Mouse (Mus musculus): ENCODE measurements around the gene Cngb1. TPM values are rescaled to one million over a fixed set of nuclear protein-coding genes. Genes with fewer than 3 reads are reported as not detected.

Cngb1 gene
- polyA plus RNA-seq, 1 experiment from 2014 or later: 0.47 TPM

GRCm38 (mm10) chr8:95205946-95206345, 100.4 kb downstream of the Cngb1 start:
- no peaks in the 10 kb centered on the region for H3K36me3 ChIP-seq
- no peak overlapping the region for H3K4me2 ChIP-seq
- no peak overlapping the region for H3K4me3 ChIP-seq
- H3K9ac ChIP-seq: no peak overlapping the region
- no peaks in the 10 kb centered on the region for H3K27me3 ChIP-seq
- H3K27ac ChIP-seq: no peak overlapping the region
- no peaks in the 10 kb centered on the region for H3K9me3 ChIP-seq
- peaks cover 9% of the 10 kb centered on the region; the same call in 1 of the 2 replicates for H3K4me1 ChIP-seq
- WGBS: 22% methylated on average over 8 of the region's 8 CpGs
- no peak for ATAC-seq (ENCODE audit: insufficient number of reproducible peaks, low FRiP score, low TSS enrichment, low read depth)

GRCm38 (mm10) chr8:95204039-95204380, 102.4 kb downstream of the Cngb1 start:
- Histone ChIP-seq H3K9me3 (no peaks in the 10 kb centered on the region), H3K4me3 (no peak overlapping the region), H3K27ac (no peak overlapping the region), H3K36me3 (no peaks in the 10 kb centered on the region), H3K4me1 (peaks cover 8% of the 10 kb centered on the region; the same call in 1 of the 2 replicates), H3K9ac (no peak overlapping the region), H3K4me2 (no peak overlapping the region), H3K27me3 (no peaks in the 10 kb centered on the region)
- ATAC-seq (ENCODE audit: insufficient number of reproducible peaks, low FRiP score, low TSS enrichment, low read depth): no peak
- WGBS: 17% methylated on average over 10 of the region's 10 CpGs

- Histone ChIP-seq H3K9me3 (no peaks in the 10 kb centered on the region), H3K27ac (no peak overlapping the region), H3K27me3 (no peaks in the 10 kb centered on the region), H3K4me1 (peaks cover 8% of the 10 kb centered on the region; the same call in 1 of the 2 replicates), H3K4me2 (no peak overlapping the region), H3K9ac (no peak overlapping the region), H3K36me3 (no peaks in the 10 kb centered on the region), H3K4me3 (no peak overlapping the region)
- WGBS: 54% methylated on average over 9 of the region's 9 CpGs
- ATAC-seq (ENCODE audit: insufficient number of reproducible peaks, low FRiP score, low TSS enrichment, low read depth): no peak
These were observed 102.9 kb downstream of the Cngb1 start for GRCm38 (mm10) chr8:95203326-95204038.

GRCm38 (mm10) chr8:95202649-95203275, 103.6 kb downstream of the Cngb1 start, which contains the start of gene Kifc3:
Gene Kifc3, minus strand, starts transcription at chr8:95202812.
- H3K4me2 ChIP-seq: no peak within 1 kb of the TSS
- H3K4me3 ChIP-seq: no peak within 1 kb of the TSS
- 51% methylated on average over 14 of the region's 14 CpGs for WGBS
- peaks cover 8% of the 10 kb centered on the region; the same call in 1 of the 2 replicates for H3K4me1 ChIP-seq
- H3K27me3 ChIP-seq: no peaks in the 10 kb centered on the region
- no peaks in the 10 kb centered on the region for H3K9me3 ChIP-seq
- H3K27ac ChIP-seq: no peak within 1 kb of the TSS; the same call in 1 of the 2 replicates
- no peaks in the 10 kb centered on the region for H3K36me3 ChIP-seq
- ATAC-seq (ENCODE audit: insufficient number of reproducible peaks, low FRiP score, low TSS enrichment, low read depth): no peak
- no peak within 1 kb of the TSS for H3K9ac ChIP-seq

GRCm38 (mm10) chr8:95202056-95202570, 104.3 kb downstream of the Cngb1 start:
- Histone ChIP-seq H3K4me2 (no peak overlapping the region), H3K9me3 (no peaks in the 10 kb centered on the region), H3K4me1 (peaks cover 8% of the 10 kb centered on the region; the same call in 1 of the 2 replicates), H3K27ac (no peak overlapping the region), H3K4me3 (no peak overlapping the region), H3K9ac (no peak overlapping the region), H3K36me3 (no peaks in the 10 kb centered on the region), H3K27me3 (no peaks in the 10 kb centered on the region)
- ATAC-seq (ENCODE audit: insufficient number of reproducible peaks, low FRiP score, low TSS enrichment, low read depth): no peak
- WGBS: 67% methylated on average over 8 of the region's 8 CpGs

- ATAC-seq (ENCODE audit: insufficient number of reproducible peaks, low FRiP score, low TSS enrichment, low read depth): no peak
- Histone ChIP-seq H3K36me3 (no peaks in the 10 kb centered on the region), H3K4me2 (no peak overlapping the region), H3K4me3 (no peak overlapping the region), H3K27me3 (no peaks in the 10 kb centered on the region), H3K9ac (no peak overlapping the region), H3K9me3 (no peaks in the 10 kb centered on the region), H3K4me1 (peaks cover 8% of the 10 kb centered on the region; the same call in 1 of the 2 replicates), H3K27ac (no peak overlapping the region)
- 61% methylated on average over 7 of the region's 7 CpGs for WGBS
These were observed 104.9 kb downstream of the Cngb1 start for GRCm38 (mm10) chr8:95201491-95201890.

- H3K4me2 ChIP-seq: no peak overlapping the region
- H3K27me3 ChIP-seq: no peaks in the 10 kb centered on the region
- WGBS: 61% methylated on average over 9 of the region's 9 CpGs
- H3K9ac ChIP-seq: no peak overlapping the region
- ATAC-seq (ENCODE audit: insufficient number of reproducible peaks, low FRiP score, low TSS enrichment, low read depth): no peak
- no peaks in the 10 kb centered on the region for H3K9me3 ChIP-seq
- H3K4me3 ChIP-seq: no peak overlapping the region
- no peaks in the 10 kb centered on the region for H3K36me3 ChIP-seq
- no peak overlapping the region for H3K27ac ChIP-seq
- H3K4me1 ChIP-seq: peaks cover 8% of the 10 kb centered on the region; the same call in 1 of the 2 replicates
These were observed 106.4 kb downstream of the Cngb1 start for GRCm38 (mm10) chr8:95200001-95200405.

- Histone ChIP-seq H3K27me3 (no peaks in the 10 kb centered on the region), H3K36me3 (no peaks in the 10 kb centered on the region), H3K4me1 (0 out of 2 replicates have a peak, but pooled peaks cover 4% of the 10 kb centered on the region), H3K27ac (no peak overlapping the region), H3K4me3 (no peak overlapping the region), H3K9ac (no peak overlapping the region), H3K9me3 (no peaks in the 10 kb centered on the region), H3K4me2 (no peak overlapping the region)
- 49% methylated on average over 11 of the region's 11 CpGs for WGBS
- no peak for ATAC-seq (ENCODE audit: insufficient number of reproducible peaks, low FRiP score, low TSS enrichment, low read depth)
These were observed 110.7 kb downstream of the Cngb1 start for GRCm38 (mm10) chr8:95195728-95196127.

GRCm38 (mm10) chr8:95191497-95192175, 114.7 kb downstream of the Cngb1 start:
- H3K4me2 ChIP-seq: no peak overlapping the region
- H3K27ac ChIP-seq: no peak overlapping the region
- no peak for ATAC-seq (ENCODE audit: insufficient number of reproducible peaks, low FRiP score, low TSS enrichment, low read depth)
- no peaks in the 10 kb centered on the region; the same call in 1 of the 2 replicates for H3K4me1 ChIP-seq
- 83% methylated on average over 9 of the region's 9 CpGs for WGBS
- no peak overlapping the region for H3K9ac ChIP-seq
- H3K4me3 ChIP-seq: no peak overlapping the region
- H3K9me3 ChIP-seq: no peaks in the 10 kb centered on the region
- no peaks in the 10 kb centered on the region for H3K27me3 ChIP-seq
- H3K36me3 ChIP-seq: no peaks in the 10 kb centered on the region

Data from limb, embryonic 15.5 days (tissue).